Mouse (Mus musculus) lung, adult 18-20 months (tissue): ENCODE measurements at regions not wholly inside any gene's neighbourhood (a gene's known extent, or its start where the extent isn't known, plus 50 kb on each side); places are given as distances from the start of the nearest gene placed in this dataset.
A peak's percentile ranks its signal among the peaks of the same experiment; 100 is the strongest.

Source experiments
- DNase-seq, 2 experiments: peaks; one replicate each; pipeline ENCODE4 v3.0.0; 2022; ENCODE audit warnings: mixed read lengths in 2 of 2

- no peak for DNase-seq
Observed at GRCm38 (mm10) chr11:45670156-45670830, 181.6 kb upstream of the Clint1 start.

- DNase-seq, result peak; percentile 39 to 45
Observed at GRCm38 (mm10) chr11:45678666-45679292, 173.1 kb upstream of the Clint1 start.

- DNase-seq, result peak in 1 of 2 experiments; percentile 11
Observed at GRCm38 (mm10) chr11:45679293-45679673, 172.6 kb upstream of the Clint1 start.

GRCm38 (mm10) chr11:45685571-45685970 is 166.3 kb upstream of the Clint1 start:
- DNase-seq, result no peak

- DNase-seq, result no peak
Observed at GRCm38 (mm10) chr11:45693206-45693605, 158.6 kb upstream of the Clint1 start.

DNA sequence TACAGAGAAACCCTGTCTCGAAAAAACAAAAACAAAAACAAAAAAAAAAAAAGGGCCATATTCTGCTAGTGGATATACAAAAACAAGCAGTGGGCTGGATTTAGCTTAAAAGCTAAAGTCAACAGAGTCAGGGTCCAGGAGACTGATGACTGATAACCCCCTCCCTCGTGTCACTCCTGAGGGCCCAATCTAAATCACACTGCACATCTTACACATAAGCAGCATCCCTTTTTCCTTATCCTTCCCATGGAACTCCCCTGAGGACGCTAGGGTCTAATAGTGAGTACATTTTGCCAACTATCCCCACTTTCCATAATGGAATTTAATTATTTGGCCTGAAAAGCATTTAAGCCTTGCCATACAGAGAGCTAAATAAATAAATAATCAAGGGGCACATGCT is 150.3 kb upstream of the Clint1 start:
- no peak for DNase-seq

DNA sequence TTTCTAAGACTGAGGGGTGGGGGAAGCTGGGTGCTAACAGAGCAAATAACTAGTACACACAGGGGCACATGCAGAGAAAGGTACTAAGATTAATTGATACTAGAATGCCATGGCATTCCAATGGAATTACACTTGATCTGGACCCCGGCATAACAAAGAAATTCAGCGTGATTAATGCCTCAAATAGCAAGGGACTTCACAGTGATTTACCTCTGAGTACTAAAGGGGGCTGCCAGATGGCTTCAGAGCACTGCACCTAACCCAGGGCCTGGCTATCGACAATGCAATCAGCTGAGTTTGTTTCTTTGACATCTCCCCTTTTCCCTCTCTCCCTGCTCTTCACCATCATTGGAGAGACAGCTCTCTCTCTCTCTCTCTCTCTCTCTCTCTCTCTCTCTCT is 148.9 kb upstream of the Clint1 start:
- DNase-seq, result no peak

DNA sequence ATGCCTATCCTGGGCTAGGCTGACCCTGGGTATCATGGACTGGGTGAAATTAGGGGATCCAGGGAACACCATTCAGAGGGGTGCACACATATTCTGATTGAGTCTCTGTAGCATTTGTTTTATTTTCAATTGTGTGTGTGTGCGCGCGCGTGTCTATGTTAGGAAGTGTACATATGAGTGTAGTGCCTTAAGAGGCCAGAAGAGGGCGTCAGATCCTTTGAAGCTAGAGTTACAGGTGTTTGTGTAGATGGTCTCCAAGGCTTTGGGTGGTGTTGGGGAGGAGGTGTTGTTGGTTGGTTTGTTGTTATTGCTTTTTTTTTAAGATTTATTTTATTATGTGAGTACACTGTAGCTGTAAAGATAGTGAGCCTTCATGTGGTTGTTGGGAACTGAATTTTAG is 147.4 kb upstream of the Clint1 start:
- no peak for DNase-seq

DNA sequence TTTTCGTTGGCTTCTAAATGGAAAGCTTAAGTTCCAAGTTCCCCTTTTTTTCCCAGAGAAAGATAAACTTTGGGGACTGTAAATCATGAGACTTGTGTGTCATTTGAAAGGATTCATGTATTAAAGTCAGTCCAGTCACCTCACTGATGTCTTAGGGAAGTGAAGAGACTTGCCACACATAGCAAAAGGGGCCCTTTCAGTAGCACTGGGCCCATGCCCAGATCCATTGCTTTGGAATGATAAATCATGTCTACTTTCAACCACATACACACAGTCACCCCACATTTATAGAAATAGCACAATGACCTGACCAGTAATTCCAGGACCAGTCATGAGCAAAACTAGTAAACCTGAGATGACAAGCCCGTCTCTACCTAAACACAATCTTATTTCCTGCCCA is 133.2 kb upstream of the Clint1 start:
- DNase-seq, result no peak

DNA sequence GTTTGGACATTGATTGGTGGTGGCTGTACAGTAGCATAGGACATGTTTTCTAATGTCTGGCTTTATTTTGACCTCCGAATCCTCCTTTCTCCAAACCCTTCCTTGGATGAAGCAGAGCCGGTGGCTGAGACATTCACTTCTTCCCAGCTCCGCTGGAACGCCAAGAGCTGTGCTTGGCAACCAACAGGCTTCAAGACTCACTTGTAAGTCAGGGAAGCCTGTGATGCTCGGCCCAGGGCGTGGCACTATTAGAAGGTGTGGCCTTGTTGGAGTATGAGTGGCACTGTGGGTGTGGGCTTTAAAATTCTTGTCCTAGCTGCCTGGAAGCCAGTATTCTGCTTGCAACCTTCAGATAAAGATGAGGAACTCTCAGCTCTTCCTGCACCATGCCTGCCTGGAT is 132.0 kb upstream of the Clint1 start:
- DNase-seq, result no peak

DNA sequence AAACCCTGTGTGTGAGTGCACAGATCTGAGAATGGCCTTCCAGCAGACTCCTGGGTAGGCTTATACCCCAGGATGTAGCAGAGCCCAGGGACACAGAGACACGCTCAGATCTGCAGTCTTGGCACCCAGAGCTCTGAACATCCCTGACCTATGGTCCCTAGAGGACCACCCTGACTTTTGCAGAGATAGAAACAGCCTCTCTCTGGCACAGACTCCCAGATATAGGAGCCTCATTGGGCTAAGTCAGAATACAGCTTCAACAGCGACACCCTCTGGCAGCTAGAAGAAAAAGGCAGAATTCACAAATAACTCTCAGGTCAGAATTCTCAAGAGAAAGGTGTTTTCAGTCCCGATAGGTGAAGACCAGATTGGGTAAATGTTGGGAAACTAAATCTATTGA is 115.3 kb upstream of the Clint1 start:
- no peak for DNase-seq

DNA sequence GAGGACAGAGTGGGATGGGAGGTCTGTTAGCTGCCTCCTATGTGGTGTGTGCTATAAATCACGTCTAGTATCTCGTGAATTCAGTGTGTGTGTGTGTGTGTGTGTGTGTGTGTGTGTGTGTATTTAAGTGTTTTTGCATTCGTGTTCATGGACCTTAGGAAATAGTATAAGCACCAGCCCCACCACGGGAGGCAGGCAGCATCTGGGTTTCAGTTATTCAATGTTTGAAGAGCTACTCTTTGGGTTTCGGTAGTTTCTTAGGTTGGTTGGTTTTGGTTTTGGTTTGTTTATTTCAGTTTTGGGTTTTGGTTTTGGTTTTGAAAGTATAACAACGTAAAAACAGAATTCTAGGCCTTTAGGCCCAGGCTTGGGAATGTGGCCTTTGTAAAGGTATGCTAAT is 113.5 kb upstream of the Clint1 start:
- no peak for DNase-seq

- no peak for DNase-seq
Observed at GRCm38 (mm10) chr11:45745941-45746340, 105.9 kb upstream of the Clint1 start.

DNA sequence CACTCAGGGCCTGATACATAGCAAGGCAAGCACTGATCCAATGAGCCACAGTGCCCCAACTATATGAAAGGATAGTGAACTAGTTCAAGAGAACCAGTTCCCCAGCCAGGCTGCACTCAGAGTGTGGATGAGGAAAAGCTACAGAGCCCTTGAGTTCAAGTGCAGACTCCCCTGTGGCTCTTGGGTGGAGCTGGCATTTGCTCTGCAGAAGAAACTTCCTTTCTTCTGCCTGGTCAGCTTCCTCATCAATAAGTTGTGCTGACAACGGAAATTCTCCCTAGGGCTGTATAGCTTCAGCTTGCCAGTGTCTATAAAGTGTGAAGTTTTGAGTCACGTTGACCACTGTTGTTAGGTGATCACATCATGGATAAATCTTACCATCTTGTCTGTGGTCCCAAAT is 101.6 kb upstream of the Clint1 start:
- DNase-seq, result no peak

GRCm38 (mm10) chr11:45752237-45752636 is 99.6 kb upstream of the Clint1 start:
- peak in 1 of 2 experiments; percentile 31 for DNase-seq

DNA sequence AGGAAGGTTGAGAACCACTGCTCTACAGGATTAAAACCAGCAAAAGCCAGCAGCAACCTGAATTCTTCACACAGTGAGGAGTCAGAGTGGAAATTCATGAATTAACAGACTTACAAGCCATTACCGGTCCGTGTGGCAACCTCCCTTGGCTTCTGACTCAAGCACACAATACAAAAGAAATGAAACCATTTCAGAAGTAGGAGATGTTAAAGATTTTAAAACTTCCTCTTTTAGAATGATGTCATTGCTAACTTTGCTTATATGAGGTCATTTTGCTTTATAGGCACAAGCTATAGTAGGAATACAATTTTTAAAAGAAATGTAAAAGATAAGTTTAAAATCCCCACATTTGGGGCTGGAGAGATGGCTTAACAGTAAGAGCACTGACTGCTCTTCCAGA is 99.1 kb upstream of the Clint1 start:
- DNase-seq, result no peak

DNA sequence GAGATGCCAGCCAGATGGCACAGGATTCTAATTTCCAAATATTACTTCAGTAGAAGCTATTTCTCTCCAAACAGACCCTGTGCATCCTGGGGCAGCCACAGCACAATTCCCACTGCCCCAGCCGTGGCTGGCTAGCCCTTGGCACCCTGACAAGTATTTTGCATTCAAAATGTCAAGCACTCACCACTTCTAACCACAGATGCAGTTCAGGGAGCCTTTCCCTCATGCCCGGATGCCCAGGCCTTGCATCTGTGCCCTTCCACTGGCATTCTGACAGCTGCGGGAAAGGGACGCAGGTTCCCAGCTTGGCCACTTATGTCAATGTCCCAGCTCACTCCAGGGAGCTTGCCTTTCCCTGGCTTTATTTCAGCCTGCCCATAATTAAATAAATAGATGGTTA is 84.8 kb upstream of the Clint1 start:
- DNase-seq, result no peak

- DNase-seq, result peak in 1 of 2 experiments; percentile 10
Observed at GRCm38 (mm10) chr11:45782435-45782834, 69.4 kb upstream of the Clint1 start.

- DNase-seq, result no peak
Observed at GRCm38 (mm10) chr11:45785806-45786205, 66.0 kb upstream of the Clint1 start.

- no peak for DNase-seq
Observed at GRCm38 (mm10) chr11:45787408-45787807, 64.4 kb upstream of the Clint1 start.

GRCm38 (mm10) chr11:45789886-45790285 is 62.0 kb upstream of the Clint1 start:
- no peak for DNase-seq

DNA sequence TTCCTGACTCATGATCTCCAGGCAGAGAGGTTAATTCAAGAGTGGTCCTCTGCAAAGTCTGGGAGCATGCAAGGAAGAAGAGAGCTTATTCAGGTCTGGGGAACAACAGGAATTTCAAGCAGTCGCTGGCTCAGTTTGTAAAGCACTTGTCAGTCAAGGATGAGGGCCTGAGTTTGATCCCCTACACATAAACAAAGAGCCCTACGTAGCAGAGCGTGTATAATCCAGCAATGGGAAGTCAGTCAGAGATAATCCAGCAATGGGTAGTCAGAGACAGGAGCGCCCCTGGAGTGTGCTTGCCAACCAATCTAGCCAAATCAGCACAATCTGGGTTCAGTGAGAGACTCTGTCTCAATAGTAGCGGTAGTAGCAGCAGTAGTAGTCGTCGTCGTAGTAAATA is 61.3 kb upstream of the Clint1 start:
- DNase-seq, result no peak

DNA sequence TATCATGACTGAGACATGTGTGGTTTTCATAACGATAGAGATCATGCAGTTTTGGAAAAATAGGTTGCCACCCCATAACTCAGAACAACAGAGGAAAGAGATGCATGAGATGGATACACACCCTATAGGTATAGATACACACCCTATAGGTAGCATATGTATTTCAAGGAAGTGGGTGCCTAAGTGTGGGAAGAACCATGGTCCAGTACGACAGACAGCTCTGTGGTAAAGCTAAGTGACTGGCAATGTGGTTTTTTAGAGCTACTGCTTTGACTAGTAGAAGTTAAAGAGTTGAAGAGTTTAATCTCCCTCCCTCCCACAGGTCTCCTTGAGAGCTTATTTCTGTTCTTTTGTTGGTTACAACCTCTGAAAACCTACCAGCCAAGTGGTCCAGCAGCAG is 60.2 kb upstream of the Clint1 start:
- no peak for DNase-seq

DNA sequence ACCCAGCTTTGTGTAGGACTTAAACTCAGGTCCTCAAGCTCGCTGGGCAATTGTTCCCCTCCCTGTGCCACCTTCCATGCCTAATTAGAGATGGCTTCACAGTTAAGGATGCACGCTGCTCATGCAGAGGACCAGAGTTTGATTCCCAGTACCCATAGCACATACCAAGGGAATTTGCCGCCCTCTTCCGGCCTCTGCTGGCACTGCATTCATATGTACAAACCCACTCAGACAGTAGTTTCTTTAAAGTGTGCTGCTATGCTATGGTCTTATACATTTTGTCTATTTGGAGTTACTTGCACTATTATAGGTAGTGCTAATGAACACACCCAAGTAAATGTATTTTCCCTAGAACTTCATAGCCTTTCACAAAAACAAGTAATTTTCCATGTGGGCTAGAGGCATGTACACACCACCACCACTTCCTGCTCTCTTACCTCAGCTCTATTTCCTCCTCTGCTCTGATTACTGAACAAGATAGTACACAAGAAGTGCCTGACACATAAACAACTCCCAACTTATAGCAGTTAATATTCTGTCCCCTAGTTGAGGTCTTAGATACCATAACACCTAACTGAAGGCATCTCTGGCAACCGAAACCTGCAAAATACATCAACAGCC is 57.4 kb upstream of the Clint1 start:
- DNase-seq, result no peak

- no peak for DNase-seq
Observed at GRCm38 (mm10) chr11:45795322-45795721, 56.5 kb upstream of the Clint1 start.
